Mouse (Mus musculus) embryonic fibroblast, embryonic 13.5 days (primary cell): Measurements from ENCODE around the gene Fmo3. TPM values are rescaled to one million over a fixed set of nuclear protein-coding genes. Genes with fewer than 3 reads are reported as not detected.

Experiments
- H3K27ac ChIP-seq: 2 replicates; pipeline ENCODE4 v1.5.1; 2012; ENCODE audit warnings: low read length, control low read depth, inconsistent platforms; ENCODE audit not compliant: insufficient read depth
- H3K4me1 ChIP-seq: 2 replicates; pipeline ENCODE4 v1.6.1; 2011; ENCODE audit warnings: low read length; ENCODE audit not compliant: control insufficient read depth, insufficient read depth
- H3K4me3 ChIP-seq: 2 replicates; pipeline ENCODE4 v1.5.1; 2011; ENCODE audit warnings: mild to moderate bottlenecking, control low read depth, low read length; ENCODE audit not compliant: insufficient read depth
- CTCF ChIP-seq: IDR thresholded peaks from 2 replicates; pipeline ENCODE4 v1.5.1; 2011; ENCODE audit warnings: mild to moderate bottlenecking, control low read depth, low read length, moderate library complexity, borderline replicate concordance; ENCODE audit not compliant: insufficient read depth
- POLR2A ChIP-seq: IDR thresholded peaks from 2 replicates; pipeline ENCODE4 v1.6.1; 2011; ENCODE audit warnings: low read depth, mild to moderate bottlenecking, control low read depth, low read length, moderate library complexity
- polyA plus RNA-seq: library from polyadenylated mRNA; stranded (reverse); fragments of >200 nt; gene quantifications from 2 replicates; pipeline ENCODE4 v1.2.4, GENCODE M21; 2011; ENCODE audit warnings: low read depth; ENCODE audit not compliant: missing spikeins, insufficient read length

The Fmo3 gene
- polyA plus RNA-seq, 1 experiment = 0.25 TPM

GRCm38 (mm10) chr1:162932386-162932785 is 51.9 kb downstream of the Fmo3 start:
- TF ChIP-seq CTCF (no peak), POLR2A (no peak)
- no peak overlapping the region for H3K27ac ChIP-seq
- H3K4me3 ChIP-seq = no peak overlapping the region
- H3K4me1 ChIP-seq = no peaks in the 10 kb centered on the region

- Histone ChIP-seq H3K4me3 (no peak overlapping the region), H3K4me1 (no peaks in the 10 kb centered on the region), H3K27ac (no peak overlapping the region)
- TF ChIP-seq CTCF (no peak), POLR2A (no peak)
Observed at GRCm38 (mm10) chr1:162931880-162932279, 52.4 kb downstream of the Fmo3 start.

GRCm38 (mm10) chr1:162931310-162931875 is 52.9 kb downstream of the Fmo3 start:
- Histone ChIP-seq H3K27ac (no peak overlapping the region), H3K4me3 (no peak overlapping the region), H3K4me1 (no peaks in the 10 kb centered on the region)
- TF ChIP-seq POLR2A (no peak), CTCF (no peak)

- no peak overlapping the region for H3K4me3 ChIP-seq
- no peak overlapping the region for H3K27ac ChIP-seq
- no peaks in the 10 kb centered on the region for H3K4me1 ChIP-seq
- TF ChIP-seq CTCF (no peak), POLR2A (no peak)
Observed at GRCm38 (mm10) chr1:162930631-162931030, 53.7 kb downstream of the Fmo3 start.

GRCm38 (mm10) chr1:162929146-162929545 is 55.2 kb downstream of the Fmo3 start:
- H3K27ac ChIP-seq = no peak overlapping the region
- no peak overlapping the region for H3K4me3 ChIP-seq
- no peak for TF ChIP-seq POLR2A
- TF ChIP-seq CTCF = no peak
- H3K4me1 ChIP-seq = no peaks in the 10 kb centered on the region

- Histone ChIP-seq H3K4me1 (no peaks in the 10 kb centered on the region), H3K4me3 (no peak overlapping the region), H3K27ac (no peak overlapping the region)
- no peak for TF ChIP-seq CTCF
- TF ChIP-seq POLR2A = no peak
Observed at GRCm38 (mm10) chr1:162925121-162925520, 59.2 kb downstream of the Fmo3 start.

GRCm38 (mm10) chr1:162916661-162917060 is 67.7 kb downstream of the Fmo3 start:
- Histone ChIP-seq H3K4me1 (no peaks in the 10 kb centered on the region), H3K27ac (no peak overlapping the region), H3K4me3 (no peak overlapping the region)
- TF ChIP-seq POLR2A (no peak), CTCF (no peak)

GRCm38 (mm10) chr1:162914932-162915556 is 69.3 kb downstream of the Fmo3 start:
- Histone ChIP-seq H3K4me1 (no peaks in the 10 kb centered on the region), H3K4me3 (no peak overlapping the region), H3K27ac (no peak overlapping the region)
- TF ChIP-seq CTCF = no peak
- TF ChIP-seq POLR2A = no peak

- Histone ChIP-seq H3K27ac (no peak overlapping the region), H3K4me1 (no peaks in the 10 kb centered on the region), H3K4me3 (no peak overlapping the region)
- no peak for TF ChIP-seq CTCF
- no peak for TF ChIP-seq POLR2A
Observed at GRCm38 (mm10) chr1:162912085-162912484, 72.2 kb downstream of the Fmo3 start.

Other genes with a start within 250 kb of the Fmo3 start
- gene Prrc2c, start 244.0 kb downstream of the Fmo3 start, polyA plus RNA-seq = 183 and 206 TPM in 2 replicates
- not detected in 2 replicates for gene Fmo4, start 170.6 kb downstream of the Fmo3 start, polyA plus RNA-seq
- 0.67 and 3.8 TPM in 2 replicates for gene Fmo1, start 117.9 kb downstream of the Fmo3 start, polyA plus RNA-seq
- 0.19 TPM in 1 of 2 replicates, not detected in the other for gene Fmo2, start 85.8 kb downstream of the Fmo3 start, polyA plus RNA-seq
- not detected in 2 replicates for gene Fmo6, start 47.0 kb downstream of the Fmo3 start, polyA plus RNA-seq
- gene Mroh9, start 101.1 kb upstream of the Fmo3 start, polyA plus RNA-seq = not detected in 2 replicates